10 mouse cellular contexts compared by ENCODE assay signal in the genomic region with DNA sequence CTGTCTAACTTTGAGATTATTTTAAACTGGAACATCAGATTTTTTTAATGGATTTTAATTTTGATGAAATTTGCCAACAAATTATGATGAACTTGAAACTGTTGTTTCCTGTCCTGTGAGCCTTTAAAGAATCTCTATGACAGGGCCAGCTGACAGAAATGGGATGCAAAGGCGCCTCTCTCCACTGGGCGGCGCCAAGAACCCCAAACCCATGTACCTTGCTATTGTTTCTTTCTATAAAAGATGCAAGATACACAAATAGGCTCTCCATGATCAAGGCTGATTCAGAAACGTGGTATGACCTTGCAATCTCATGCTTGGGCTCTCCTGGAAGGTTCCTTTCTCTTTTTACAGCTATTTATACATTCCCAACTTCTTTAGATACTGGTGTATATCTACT. TPM values are rescaled to one million over a fixed set of nuclear protein-coding genes. Genes with fewer than 3 reads are reported as not detected.
A peak's percentile ranks its signal among the peaks of the same experiment; 100 is the strongest.
DNase-seq lines count a peak whose midpoint lies in the region; ATAC-seq and TF ChIP-seq lines count a peak whose summit lies in the region.
"Had no signal": no experiment of that assay in that cellular context is flagged by ENCODE, and none has a peak within 500 bp of the region (broad histone marks: within the 10 kb centered on the region; RNA-seq: fewer than 3 reads in every experiment).

No protein-coding gene starts in this region.

- WGBS in stomach, postnatal 0 days, result under 1% methylated on average over 4 of the region's 4 CpGs

- TF ChIP-seq POLR2A in ES-Bruce4 (IDR thresholded peaks at IDR 0.05; ENCODE audit: insufficient read depth, low read length), result no peak

- no peak overlapping the region for H3K9ac ChIP-seq in ES-Bruce4 (ENCODE audit: low read depth, poor library complexity, severe bottlenecking)
- H3K9ac ChIP-seq in stomach, postnatal 0 days (ENCODE audit: low read length), result no peak overlapping the region
- H3K9ac ChIP-seq: embryonic facial prominence, embryonic 15.5 days; limb, embryonic 15.5 days had no signal

- H3K36me3 ChIP-seq in ES-Bruce4 (ENCODE audit: control insufficient read depth, insufficient read depth, low read length, poor library complexity, severe bottlenecking), result no peaks in the 10 kb centered on the region
- H3K36me3 ChIP-seq in stomach, postnatal 0 days (ENCODE audit: control insufficient read depth, insufficient read depth, low read length), result no peaks in the 10 kb centered on the region
- H3K36me3 ChIP-seq: embryonic facial prominence, embryonic 15.5 days; limb, embryonic 15.5 days had no signal

- peak; percentile 73 for TF ChIP-seq CTCF in ES-Bruce4 (IDR thresholded peaks at IDR 0.05; ENCODE audit: low read depth, low read length)
- TF ChIP-seq CTCF in stomach, postnatal 0 days (IDR thresholded peaks at IDR 0.05; ENCODE audit: low read depth), result peak; percentile 81

- no peaks in the 10 kb centered on the region for H3K4me1 ChIP-seq in ES-Bruce4 (ENCODE audit: control insufficient read depth, insufficient read depth, low read length)
- no peaks in the 10 kb centered on the region for H3K4me1 ChIP-seq in stomach, postnatal 0 days (replicated peaks; ENCODE audit: control insufficient read depth, insufficient read depth)

- TF ChIP-seq EP300 in ES-Bruce4 (IDR thresholded peaks at IDR 0.05; ENCODE audit: insufficient read depth, low read depth, low read length), result no peak
- TF ChIP-seq EP300 in stomach, postnatal 0 days (optimal IDR thresholded peaks at IDR 0.05), result no peak

- no peak overlapping the region for H3K27ac ChIP-seq in ES-Bruce4 (ENCODE audit: insufficient read depth, low read length)
- H3K27ac ChIP-seq in stomach, postnatal 0 days (replicated peaks), result no peak overlapping the region
- H3K27ac ChIP-seq: embryonic facial prominence, embryonic 15.5 days; limb, embryonic 15.5 days had no signal

- H3K27me3 ChIP-seq in ES-Bruce4 (ENCODE audit: control insufficient read depth, insufficient read depth, low read length, poor library complexity, severe bottlenecking), result peaks cover 33% of the 10 kb centered on the region
- peaks cover 49% of the 10 kb centered on the region for H3K27me3 ChIP-seq in stomach, postnatal 0 days (ENCODE audit: control insufficient read depth, insufficient read depth, low read length)

- no peak overlapping the region for H3K4me3 ChIP-seq in ES-Bruce4 (ENCODE audit: low read depth, low read length)
- H3K4me3 ChIP-seq in stomach, postnatal 0 days (ENCODE audit: low read depth, low read length), result no peak overlapping the region
- H3K4me3 ChIP-seq: embryonic facial prominence, embryonic 15.5 days; limb, embryonic 15.5 days had no signal

- DNase-seq in layer of hippocampus, adult 11-12 months (ENCODE audit: low spot score), result peak; percentile 29
- no peak for DNase-seq in layer of hippocampus, postnatal 14 days (ENCODE audit: low spot score in 2 of 2)
- peak; percentile 73 for DNase-seq in brain, adult 2 months (ENCODE audit: low read depth, low spot score)
- peak; percentile 58 for DNase-seq in stomach, postnatal 0 days (ENCODE audit: low spot score)
- no peak for DNase-seq in yolk sac, embryonic 10.5 days (ENCODE audit: low spot score)

- H3K4me2 ChIP-seq in stomach, postnatal 0 days (replicated peaks; ENCODE audit: low read depth), result no peak overlapping the region
- H3K4me2 ChIP-seq: embryonic facial prominence, embryonic 15.5 days; limb, embryonic 15.5 days had no signal

- no peaks in the 10 kb centered on the region for H3K9me3 ChIP-seq in ES-Bruce4 (replicated peaks; ENCODE audit: control insufficient read depth, insufficient read depth, low read length, poor library complexity, severe bottlenecking)
- no peaks in the 10 kb centered on the region for H3K9me3 ChIP-seq in stomach, postnatal 0 days (ENCODE audit: control insufficient read depth, low read length)
- H3K9me3 ChIP-seq: embryonic facial prominence, embryonic 15.5 days; limb, embryonic 15.5 days had no signal

- ATAC-seq in inflammation-experienced regulatory T-cells, adult 6 months, result peak; percentile 70
- no peak for ATAC-seq in stomach, postnatal 0 days (ENCODE audit: low FRiP score, low TSS enrichment)

RNA-seq across cellular contexts. Expression of a gene that starts 3.9 kb away (rescaled TPM):
- total RNA-seq in layer of hippocampus, postnatal 14 days (2021), result under 1 TPM; 0.17 to 0.32 TPM
- polyA plus RNA-seq in ES-Bruce4 (2011; ENCODE audit: insufficient read depth, insufficient read length, low read depth, missing spikeins), result 0.34 TPM in 1 of 2 replicates, not detected in the other
- not detected for polyA plus RNA-seq in inflammation-experienced regulatory T-cells, adult 6 months (2017; shearing (Covaris generic))
- not detected in 2 replicates for polyA plus RNA-seq in stomach, postnatal 0 days (2015; fragmentation: Nextera tagmentation; extraction: Ambion mirVana)
- polyA plus RNA-seq: embryonic facial prominence, embryonic 15.5 days; limb, embryonic 15.5 days; stomach, embryonic 14.5 days had no signal

Comparison
In these comparisons a context has a peak if more than half of its experiments do, and no peak if none do; other contexts are left out.
1. DNase-seq: peak in layer of hippocampus, adult 11-12 months (single experiment), brain, adult 2 months (single experiment) and stomach, postnatal 0 days (single experiment); none in layer of hippocampus, postnatal 14 days (0 of 2) and yolk sac, embryonic 10.5 days (single experiment).